Mouse (Mus musculus) ovary, postnatal 14 days (tissue): Measurements from ENCODE around the gene Zdhhc16.
A peak's percentile ranks its signal among the peaks of the same experiment; 100 is the strongest.

Experiments used
- DNase-seq: peaks from one replicate; pipeline ENCODE4 v3.0.0; 2022; ENCODE audit warnings: low spot score

The Zdhhc16 gene

GRCm38 (mm10) chr19:41987206-41987605 is 53.9 kb downstream of the Zdhhc16 start:
- DNase-seq, result no peak

GRCm38 (mm10) chr19:41989810-41990209 is 56.5 kb downstream of the Zdhhc16 start:
- DNase-seq, result no peak

- no peak for DNase-seq
These were observed 58.7 kb downstream of the Zdhhc16 start for GRCm38 (mm10) chr19:41991926-41992477.

DNA sequence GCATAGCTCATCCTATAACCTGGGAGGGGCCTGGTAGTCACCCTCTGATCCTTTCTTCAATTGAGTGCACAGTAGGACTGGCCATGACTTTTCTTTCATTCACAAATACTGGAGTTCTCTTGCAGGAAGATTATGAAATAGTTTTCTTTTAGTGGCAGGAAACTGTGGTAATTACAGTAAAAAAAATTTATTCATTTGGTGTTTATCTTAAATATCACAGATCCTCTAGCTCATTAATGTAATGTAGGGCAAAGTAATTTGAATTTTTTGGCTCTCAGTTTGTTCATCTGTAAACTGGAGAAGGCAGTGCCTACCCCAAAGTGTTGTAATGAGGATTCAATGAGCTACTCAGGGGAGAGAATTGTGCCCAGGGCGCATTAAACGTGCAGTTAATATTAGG is 59.7 kb downstream of the Zdhhc16 start:
- DNase-seq, result no peak

GRCm38 (mm10) chr19:41993484-41993883 is 60.2 kb downstream of the Zdhhc16 start:
- peak; percentile 70 for DNase-seq
